Mouse (Mus musculus) lung, postnatal 0 days (tissue): ENCODE results near the gene Ppp1r1b.

ENCODE experiments used
- CTCF ChIP-seq: IDR thresholded peaks from 2 replicates; pipeline ENCODE4 v1.5.1; 2016; ENCODE audit warnings: antibody characterized with exemption, mild to moderate bottlenecking
- EP300 ChIP-seq: IDR thresholded peaks from 2 replicates; pipeline ENCODE4 v1.6.1; 2016; ENCODE audit warnings: antibody characterized with exemption, mild to moderate bottlenecking, control low read depth

GRCm38 (mm10) chr11:98397946-98398345 lies 49.7 kb downstream of the Ppp1r1b start:
- TF ChIP-seq CTCF (no peak), EP300 (no peak)
